Mouse (Mus musculus): ENCODE measurements around the gene Gm43518. TPM values are rescaled to one million over a fixed set of nuclear protein-coding genes. Genes with fewer than 3 reads are reported as not detected.

The Gm43518 gene
- not detected in 2 replicates for polyA plus RNA-seq (2012; ENCODE audit: insufficient read depth, insufficient read length, low replicate concordance, missing spikeins)

- Histone ChIP-seq H3K4me3 (ENCODE audit: insufficient read depth, low read depth, low read length) (no peak within 1 kb of the TSS), H3K4me1 (ENCODE audit: control insufficient read depth, insufficient read depth, low read length) (peaks cover 4% of the 10 kb centered on the region), H3K27ac (ENCODE audit: insufficient read depth, low read depth, low read length) (no peak within 1 kb of the TSS)
- no peak for TF ChIP-seq CTCF (IDR thresholded peaks at IDR 0.05; ENCODE audit: insufficient read depth, low read depth, low read length)
- TF ChIP-seq POLR2A (IDR thresholded peaks at IDR 0.05; ENCODE audit: insufficient read depth, low read depth, low read length), result no peak
- 95% methylated on average over 9 of the region's 9 CpGs for WGBS
Observed at GRCm38 (mm10) chr5:123927118-123927517, at the start of gene Gm43518. Gm43518 (plus strand) TSS chr5:123927418.

GRCm38 (mm10) chr5:123878056-123878455 lies 49.2 kb upstream of the Gm43518 start:
- Histone ChIP-seq H3K27ac (ENCODE audit: insufficient read depth, low read depth, low read length) (no peak overlapping the region), H3K4me1 (ENCODE audit: control insufficient read depth, insufficient read depth, low read length) (no peaks in the 10 kb centered on the region), H3K4me3 (ENCODE audit: insufficient read depth, low read depth, low read length) (no peak overlapping the region)
- TF ChIP-seq POLR2A (IDR thresholded peaks at IDR 0.05; ENCODE audit: insufficient read depth, low read depth, low read length) (no peak), CTCF (IDR thresholded peaks at IDR 0.05; ENCODE audit: insufficient read depth, low read depth, low read length) (no peak)
- WGBS, result 41% methylated on average over 14 of the region's 14 CpGs

GRCm38 (mm10) chr5:123879928-123880327 lies 47.3 kb upstream of the Gm43518 start, which contains the start of gene Hcar1:
Hcar1 (minus strand) TSS chr5:123880020.
- TF ChIP-seq POLR2A (IDR thresholded peaks at IDR 0.05; ENCODE audit: insufficient read depth, low read depth, low read length) (no peak), CTCF (IDR thresholded peaks at IDR 0.05; ENCODE audit: insufficient read depth, low read depth, low read length) (no peak)
- Histone ChIP-seq H3K27ac (ENCODE audit: insufficient read depth, low read depth, low read length) (no peak within 1 kb of the TSS), H3K4me3 (ENCODE audit: insufficient read depth, low read depth, low read length) (no peak within 1 kb of the TSS), H3K4me1 (ENCODE audit: control insufficient read depth, insufficient read depth, low read length) (no peaks in the 10 kb centered on the region)
- 73% methylated on average over 12 of the region's 12 CpGs for WGBS

DNA sequence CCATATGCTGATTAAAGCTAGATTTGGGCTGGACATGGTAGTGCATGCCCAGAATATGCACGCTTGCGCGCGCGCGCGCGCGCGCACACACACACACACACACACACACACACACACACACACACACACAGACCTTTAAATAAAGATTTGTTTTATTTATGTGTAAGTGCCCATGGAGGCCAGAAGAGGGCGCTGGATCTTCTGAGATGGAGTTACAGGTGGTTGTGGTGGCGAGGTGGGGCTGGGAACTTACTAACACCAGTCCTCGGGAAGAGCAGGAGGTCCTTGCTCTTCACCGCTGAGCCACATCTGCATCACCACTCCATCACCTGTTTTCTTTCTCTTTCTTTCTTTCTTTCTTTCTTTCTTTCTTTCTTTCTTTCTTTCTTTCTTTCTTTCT lies 46.4 kb upstream of the Gm43518 start:
- WGBS, result 77% methylated on average over 14 of the region's 14 CpGs
- Histone ChIP-seq H3K4me1 (ENCODE audit: control insufficient read depth, insufficient read depth, low read length) (no peaks in the 10 kb centered on the region), H3K4me3 (ENCODE audit: insufficient read depth, low read depth, low read length) (no peak overlapping the region), H3K27ac (ENCODE audit: insufficient read depth, low read depth, low read length) (no peak overlapping the region)
- TF ChIP-seq CTCF (IDR thresholded peaks at IDR 0.05; ENCODE audit: insufficient read depth, low read depth, low read length) (no peak), POLR2A (IDR thresholded peaks at IDR 0.05; ENCODE audit: insufficient read depth, low read depth, low read length) (no peak)

DNA sequence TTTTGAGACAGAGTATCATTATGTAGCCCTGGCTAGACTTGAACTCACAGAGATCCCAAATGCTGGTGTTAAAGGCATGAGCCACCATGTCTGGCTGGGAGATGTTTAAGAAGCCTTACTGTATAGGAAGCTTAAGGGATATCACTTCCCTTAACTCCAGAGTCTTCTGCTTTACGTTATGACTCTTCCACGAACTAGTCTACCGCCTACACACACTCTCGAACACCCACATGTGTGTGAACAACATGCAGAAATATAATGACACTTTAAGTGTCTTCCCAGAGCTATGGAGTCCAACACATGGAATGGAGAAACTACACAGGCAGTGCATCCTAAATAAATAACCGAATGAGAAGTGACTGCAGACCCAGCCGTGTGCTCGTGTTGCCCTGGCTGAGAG lies 43.3 kb upstream of the Gm43518 start:
- TF ChIP-seq POLR2A (IDR thresholded peaks at IDR 0.05; ENCODE audit: insufficient read depth, low read depth, low read length), result no peak
- no peak for TF ChIP-seq CTCF (IDR thresholded peaks at IDR 0.05; ENCODE audit: insufficient read depth, low read depth, low read length)
- Histone ChIP-seq H3K4me3 (ENCODE audit: insufficient read depth, low read depth, low read length) (no peak overlapping the region), H3K4me1 (ENCODE audit: control insufficient read depth, insufficient read depth, low read length) (no peaks in the 10 kb centered on the region), H3K27ac (ENCODE audit: insufficient read depth, low read depth, low read length) (no peak overlapping the region)
- 60% methylated on average over 7 of the region's 7 CpGs for WGBS

- H3K27ac ChIP-seq (ENCODE audit: insufficient read depth, low read depth, low read length), result no peak overlapping the region
- H3K4me1 ChIP-seq (ENCODE audit: control insufficient read depth, insufficient read depth, low read length), result no peaks in the 10 kb centered on the region
- H3K4me3 ChIP-seq (ENCODE audit: insufficient read depth, low read depth, low read length), result no peak overlapping the region
- WGBS, result 70% methylated on average over 10 of the region's 10 CpGs
- TF ChIP-seq CTCF (IDR thresholded peaks at IDR 0.05; ENCODE audit: insufficient read depth, low read depth, low read length) (no peak), POLR2A (IDR thresholded peaks at IDR 0.05; ENCODE audit: insufficient read depth, low read depth, low read length) (no peak)
Observed at GRCm38 (mm10) chr5:123884332-123884731, 42.9 kb upstream of the Gm43518 start.

GRCm38 (mm10) chr5:123886365-123886764 lies 40.9 kb upstream of the Gm43518 start:
- 86% methylated on average over 3 of the region's 3 CpGs for WGBS
- TF ChIP-seq CTCF (IDR thresholded peaks at IDR 0.05; ENCODE audit: insufficient read depth, low read depth, low read length) (no peak), POLR2A (IDR thresholded peaks at IDR 0.05; ENCODE audit: insufficient read depth, low read depth, low read length) (no peak)
- no peak overlapping the region for H3K27ac ChIP-seq (ENCODE audit: insufficient read depth, low read depth, low read length)
- H3K4me1 ChIP-seq (ENCODE audit: control insufficient read depth, insufficient read depth, low read length), result no peaks in the 10 kb centered on the region
- H3K4me3 ChIP-seq (ENCODE audit: insufficient read depth, low read depth, low read length), result no peak overlapping the region

- TF ChIP-seq POLR2A (IDR thresholded peaks at IDR 0.05; ENCODE audit: insufficient read depth, low read depth, low read length), result no peak
- Histone ChIP-seq H3K27ac (ENCODE audit: insufficient read depth, low read depth, low read length) (no peak overlapping the region), H3K4me3 (ENCODE audit: insufficient read depth, low read depth, low read length) (no peak overlapping the region), H3K4me1 (ENCODE audit: control insufficient read depth, insufficient read depth, low read length) (peaks cover 2% of the 10 kb centered on the region; the same call in 1 of the 2 replicates)
- 76% methylated on average over 2 of the region's 2 CpGs for WGBS
Observed at GRCm38 (mm10) chr5:123890312-123890711, 36.9 kb upstream of the Gm43518 start.

- Histone ChIP-seq H3K4me3 (ENCODE audit: insufficient read depth, low read depth, low read length) (no peak overlapping the region), H3K27ac (ENCODE audit: insufficient read depth, low read depth, low read length) (no peak overlapping the region), H3K4me1 (ENCODE audit: control insufficient read depth, insufficient read depth, low read length) (peaks cover 2% of the 10 kb centered on the region; the same call in 1 of the 2 replicates)
- WGBS, result 82% methylated on average over 5 of the region's 5 CpGs
- TF ChIP-seq CTCF (IDR thresholded peaks at IDR 0.05; ENCODE audit: insufficient read depth, low read depth, low read length) (no peak), POLR2A (IDR thresholded peaks at IDR 0.05; ENCODE audit: insufficient read depth, low read depth, low read length) (no peak)
Observed at GRCm38 (mm10) chr5:123890987-123891386, 36.2 kb upstream of the Gm43518 start.

DNA sequence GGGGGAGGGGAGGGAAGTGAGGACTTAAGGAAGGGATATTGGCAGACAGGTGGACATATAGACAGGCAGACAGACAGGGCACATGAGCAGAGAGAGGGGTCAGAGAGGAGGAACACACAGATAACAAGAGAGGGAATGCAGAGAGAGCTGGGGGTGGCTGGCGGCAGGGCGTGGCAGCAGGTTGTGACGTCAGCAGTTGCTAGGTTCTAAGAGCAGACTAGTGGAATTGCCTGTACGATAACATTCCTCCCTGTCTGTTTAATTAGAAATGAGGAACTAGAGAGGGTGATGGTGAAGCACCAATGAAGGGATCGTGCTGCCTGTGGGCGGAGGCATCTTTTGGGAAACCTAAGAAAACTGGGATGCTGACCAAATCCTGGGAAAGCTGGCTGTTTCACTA lies 35.5 kb upstream of the Gm43518 start:
- Histone ChIP-seq H3K4me1 (ENCODE audit: control insufficient read depth, insufficient read depth, low read length) (peaks cover 2% of the 10 kb centered on the region; the same call in 1 of the 2 replicates), H3K27ac (ENCODE audit: insufficient read depth, low read depth, low read length) (no peak overlapping the region), H3K4me3 (ENCODE audit: insufficient read depth, low read depth, low read length) (no peak overlapping the region)
- TF ChIP-seq POLR2A (IDR thresholded peaks at IDR 0.05; ENCODE audit: insufficient read depth, low read depth, low read length) (no peak), CTCF (IDR thresholded peaks at IDR 0.05; ENCODE audit: insufficient read depth, low read depth, low read length) (no peak)
- 46% methylated on average over 6 of the region's 6 CpGs for WGBS

All from olfactory bulb, adult 2 months (tissue).